23 mouse cellular contexts compared by ENCODE assay signal in genomic region chr11:72987807-72988206, GRCm38 (mm10). TPM values are rescaled to one million over a fixed set of nuclear protein-coding genes. Genes with fewer than 3 reads are reported as not detected.
"Had no signal": no experiment of that assay in that cellular context is flagged by ENCODE, and none has a peak within 500 bp of the region (broad histone marks: within the 10 kb centered on the region; RNA-seq: fewer than 3 reads in every experiment).

No protein-coding gene starts in this region.

- H3K27me3 ChIP-seq: lung, embryonic 15.5 days; midbrain, embryonic 12.5 days; neural tube, embryonic 13.5 days; neural tube, embryonic 15.5 days; stomach, embryonic 15.5 days had no signal

- H3K9me3 ChIP-seq: lung, embryonic 15.5 days; midbrain, embryonic 10.5 days; midbrain, embryonic 12.5 days; neural tube, embryonic 13.5 days; neural tube, embryonic 15.5 days; stomach, embryonic 15.5 days had no signal

- ATAC-seq: liver, postnatal 0 days; lung, postnatal 0 days; midbrain, embryonic 16.5 days had no signal

- H3K4me3 ChIP-seq: lung, embryonic 15.5 days; midbrain, embryonic 10.5 days; midbrain, embryonic 12.5 days; myocyte; neural tube, embryonic 13.5 days; neural tube, embryonic 15.5 days; stomach, embryonic 15.5 days had no signal

- H3K27ac ChIP-seq: lung, embryonic 15.5 days; macrophage; midbrain, embryonic 10.5 days; midbrain, embryonic 12.5 days; neural tube, embryonic 13.5 days; neural tube, embryonic 15.5 days; stomach, embryonic 15.5 days had no signal

- H3K36me3 ChIP-seq: lung, embryonic 15.5 days; midbrain, embryonic 10.5 days; midbrain, embryonic 12.5 days; neural tube, embryonic 13.5 days; neural tube, embryonic 15.5 days; stomach, embryonic 15.5 days had no signal

- H3K9ac ChIP-seq: liver, postnatal 0 days; lung, embryonic 15.5 days; midbrain, embryonic 12.5 days; neural tube, embryonic 13.5 days; neural tube, embryonic 15.5 days; stomach, embryonic 15.5 days had no signal

- H3K4me1 ChIP-seq: midbrain, embryonic 10.5 days; midbrain, embryonic 12.5 days; neural tube, embryonic 13.5 days; neural tube, embryonic 15.5 days had no signal

- DNase-seq: liver, postnatal 0 days; lung, adult 2 months; lung, postnatal 14 days; lung, postnatal 36 days; midbrain, embryonic 14.5 days; retina, postnatal 1 day; right cerebral cortex, adult 18-20 months; right cerebral cortex, postnatal 25 days; right cerebral cortex, postnatal 4 days; spleen, adult 18-20 months; thymus, adult 18-20 months; thymus, postnatal 14 days; thymus, postnatal 36 days had no signal

RNA-seq across cellular contexts. Expression of gene Camkk1, which starts 31.0 kb away (rescaled TPM):
- polyA plus RNA-seq: macrophage had no signal
